Mouse (Mus musculus) liver, embryonic 14.5 days (tissue): Measurements from ENCODE around the gene Col8a2. TPM values are rescaled to one million over a fixed set of nuclear protein-coding genes. Genes with fewer than 3 reads are reported as not detected.
A peak's percentile ranks its signal among the peaks of the same experiment; 100 is the strongest.

Source experiments
- ATAC-seq: fragments of 200-750 bp; cut with Nextera tagmentation; 2 replicates; pipeline ENCODE4 v1.8.0; 2017; ENCODE audit warnings: moderate number of reproducible peaks, mild to moderate bottlenecking, moderate library complexity; ENCODE audit not compliant: insufficient read depth
- DNase-seq, 3 experiments: peaks; one replicate each; pipeline ENCODE4 v3.0.0-alpha.2; 2012 to 2013; ENCODE audit warnings: low read depth in 3 of 3, low spot score in 3 of 3
- H3K27ac ChIP-seq: fragments of 300-500 bp; sonication (generic); 2 replicates; pipeline ENCODE4 v1.5.1; 2014; ENCODE audit warnings: moderate library complexity, mild to moderate bottlenecking, control low read depth, inconsistent platforms
- H3K27me3 ChIP-seq: fragments of 300-500 bp; sonication (generic); 2 replicates; pipeline ENCODE4 v1.6.1; 2014; ENCODE audit warnings: mild to moderate bottlenecking, low read length, moderate library complexity; ENCODE audit not compliant: control insufficient read depth, insufficient read depth
- H3K36me3 ChIP-seq: fragments of 300-500 bp; sonication (generic); replicated peaks from 2 replicates; pipeline ENCODE4 v1.6.1; 2014; ENCODE audit warnings: low read depth; ENCODE audit not compliant: control insufficient read depth, insufficient read depth
- H3K4me1 ChIP-seq, 2 experiments: fragments of 200-500 bp in 1 of 2; fragments of 300-500 bp in 1 of 2; sonication (generic) in 1 of 2; replicated peaks; 2 replicates each; pipeline ENCODE4 v1.6.1; 2012 to 2014; ENCODE audit warnings: antibody characterized with exemption in 1 of 2, inconsistent platforms in 1 of 2, low read length in 1 of 2; ENCODE audit not compliant: control insufficient read depth in 2 of 2, insufficient read depth in 2 of 2
- H3K4me2 ChIP-seq: fragments of 300-500 bp; sonication (generic); 2 replicates; pipeline ENCODE4 v1.6.1; 2014; ENCODE audit warnings: low read depth, mild to moderate bottlenecking, control low read depth, moderate library complexity
- H3K4me3 ChIP-seq, 2 experiments: fragments of 200-500 bp in 1 of 2; fragments of 300-500 bp in 1 of 2; sonication (generic) in 1 of 2; 2 replicates each; pipeline ENCODE4 v1.5.1; 2012 to 2014; ENCODE audit warnings: low read depth in 2 of 2, low read length in 2 of 2, mild to moderate bottlenecking in 2 of 2, control low read depth in 1 of 2, inconsistent platforms in 1 of 2, moderate library complexity in 1 of 2; ENCODE audit not compliant: insufficient read depth in 1 of 2
- H3K9ac ChIP-seq: fragments of 300-500 bp; sonication (generic); replicated peaks from 2 replicates; pipeline ENCODE4 v1.6.1; 2014; ENCODE audit warnings: mild to moderate bottlenecking, control low read depth, moderate library complexity
- H3K9me3 ChIP-seq: fragments of 300-500 bp; sonication (generic); 2 replicates; pipeline ENCODE4 v1.6.1; 2016; ENCODE audit warnings: low read length, mixed read lengths; ENCODE audit not compliant: control insufficient read depth
- CTCF ChIP-seq: IDR thresholded peaks from 2 replicates; pipeline ENCODE4 v1.5.1; 2016; ENCODE audit warnings: antibody characterized with exemption, low read depth, control low read depth
- EP300 ChIP-seq: IDR thresholded peaks from 2 replicates; pipeline ENCODE4 v1.6.1; 2016; ENCODE audit warnings: antibody characterized with exemption, low read depth
- WGBS: fragments of 180-500 bp; shearing (Covaris S2); extraction: QIAGEN DNeasy Blood & Tissue Kit; methylation state at CpG from one replicate; pipeline ENCODE4 v1.1.7; 2014; ENCODE audit not compliant: insufficient replicate concordance; 5-methylcytosine and 5-hydroxymethylcytosine counted together
- polyA plus RNA-seq, 2 experiments: library from polyadenylated mRNA; depleted of rRNA in 1 of 2; stranded (reverse) in 1 of 2; unstranded in 1 of 2; fragments of >200 nt; fragmentation: Nextera tagmentation in 1 of 2; extraction: Ambion mirVana in 1 of 2; gene quantifications; 2 replicates each; pipeline versions ENCODE4 v1.2.1 to v1.2.3; 2012 to 2014

Gene Col8a2
- polyA plus RNA-seq, 2 experiments = 0.25 to 0.28 TPM

GRCm38 (mm10) chr4:126252411-126253237 is 34.0 kb upstream of the Col8a2 start:
- no peaks in the 10 kb centered on the region for H3K36me3 ChIP-seq
- peak overlapping the region; percentile 14; the same call in 1 of the 2 replicates for H3K4me2 ChIP-seq
- no peak overlapping the region for H3K27ac ChIP-seq
- no peak for DNase-seq
- TF ChIP-seq EP300 = no peak
- TF ChIP-seq CTCF = no peak
- WGBS = 75% methylated on average over 17 of the region's 17 CpGs
- H3K4me3 ChIP-seq = no peak overlapping the region
- H3K27me3 ChIP-seq = peaks cover 14% of the 10 kb centered on the region
- H3K9me3 ChIP-seq = no peaks in the 10 kb centered on the region
- peaks cover 6 to 11% of the 10 kb centered on the region in 2 experiments for H3K4me1 ChIP-seq
- ATAC-seq = no peak
- H3K9ac ChIP-seq = no peak overlapping the region

- DNase-seq (no peak), ATAC-seq (no peak)
- Histone ChIP-seq H3K9me3 (no peaks in the 10 kb centered on the region), H3K36me3 (no peaks in the 10 kb centered on the region), H3K4me3 (no peak overlapping the region), H3K27me3 (peaks cover 19% of the 10 kb centered on the region), H3K4me1 (peaks cover 6 to 12% of the 10 kb centered on the region in 2 experiments), H3K4me2 (peak overlapping the region; percentile 99), H3K9ac (no peak overlapping the region), H3K27ac (no peak overlapping the region)
- no peak for TF ChIP-seq CTCF
- 55% methylated on average over 14 of the region's 14 CpGs for WGBS
Measured at GRCm38 (mm10) chr4:126253637-126254272, 32.8 kb upstream of the Col8a2 start.

DNA sequence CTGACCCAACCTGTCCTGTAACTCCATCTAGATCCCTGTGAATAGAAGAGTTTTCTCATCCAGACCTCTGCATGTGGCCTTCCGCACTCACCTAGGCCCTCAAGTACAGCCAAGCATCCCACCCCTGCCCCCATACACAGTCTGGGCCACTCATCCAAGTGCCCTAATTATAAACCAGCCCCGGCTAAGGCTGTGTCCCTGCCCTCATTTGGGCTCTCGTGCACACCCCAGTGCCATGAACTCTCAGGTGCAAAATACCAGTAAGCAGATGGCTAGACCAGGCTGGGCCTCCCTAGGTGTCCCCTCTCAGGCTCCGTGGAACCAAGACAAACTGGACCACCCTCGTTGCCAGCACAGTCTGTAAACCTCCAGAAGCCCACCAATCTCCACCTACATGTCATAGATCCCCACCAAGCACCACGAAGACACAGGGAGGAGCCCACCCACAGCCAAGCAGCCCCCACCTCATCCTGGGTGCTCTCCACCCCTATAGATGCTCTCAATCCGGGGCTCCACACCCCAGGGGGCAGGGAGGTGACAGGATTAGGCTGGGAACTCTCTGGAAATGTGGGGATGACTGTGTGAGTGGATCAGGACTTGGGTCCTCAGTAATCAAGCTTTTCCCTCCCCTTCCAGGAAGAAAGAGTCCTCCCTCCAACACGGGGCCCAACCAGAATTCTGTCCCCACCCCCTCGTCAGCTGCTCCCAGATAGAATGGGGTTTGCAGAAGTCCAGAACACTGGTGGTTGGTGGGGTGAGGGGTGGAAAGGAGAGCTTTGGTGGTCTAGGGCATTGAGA is 32.1 kb upstream of the Col8a2 start:
- ATAC-seq (no peak), DNase-seq (no peak)
- Histone ChIP-seq H3K4me1 (peaks cover 6 to 18% of the 10 kb centered on the region in 2 experiments), H3K4me3 (peak overlapping the region; percentile 72 to 88), H3K27me3 (peaks cover 26% of the 10 kb centered on the region), H3K9me3 (no peaks in the 10 kb centered on the region), H3K36me3 (no peaks in the 10 kb centered on the region), H3K9ac (no peak overlapping the region), H3K4me2 (peak overlapping the region; percentile 99), H3K27ac (no peak overlapping the region)
- 43% methylated on average over 9 of the region's 9 CpGs for WGBS
- TF ChIP-seq EP300 = no peak
- TF ChIP-seq CTCF = no peak

DNA sequence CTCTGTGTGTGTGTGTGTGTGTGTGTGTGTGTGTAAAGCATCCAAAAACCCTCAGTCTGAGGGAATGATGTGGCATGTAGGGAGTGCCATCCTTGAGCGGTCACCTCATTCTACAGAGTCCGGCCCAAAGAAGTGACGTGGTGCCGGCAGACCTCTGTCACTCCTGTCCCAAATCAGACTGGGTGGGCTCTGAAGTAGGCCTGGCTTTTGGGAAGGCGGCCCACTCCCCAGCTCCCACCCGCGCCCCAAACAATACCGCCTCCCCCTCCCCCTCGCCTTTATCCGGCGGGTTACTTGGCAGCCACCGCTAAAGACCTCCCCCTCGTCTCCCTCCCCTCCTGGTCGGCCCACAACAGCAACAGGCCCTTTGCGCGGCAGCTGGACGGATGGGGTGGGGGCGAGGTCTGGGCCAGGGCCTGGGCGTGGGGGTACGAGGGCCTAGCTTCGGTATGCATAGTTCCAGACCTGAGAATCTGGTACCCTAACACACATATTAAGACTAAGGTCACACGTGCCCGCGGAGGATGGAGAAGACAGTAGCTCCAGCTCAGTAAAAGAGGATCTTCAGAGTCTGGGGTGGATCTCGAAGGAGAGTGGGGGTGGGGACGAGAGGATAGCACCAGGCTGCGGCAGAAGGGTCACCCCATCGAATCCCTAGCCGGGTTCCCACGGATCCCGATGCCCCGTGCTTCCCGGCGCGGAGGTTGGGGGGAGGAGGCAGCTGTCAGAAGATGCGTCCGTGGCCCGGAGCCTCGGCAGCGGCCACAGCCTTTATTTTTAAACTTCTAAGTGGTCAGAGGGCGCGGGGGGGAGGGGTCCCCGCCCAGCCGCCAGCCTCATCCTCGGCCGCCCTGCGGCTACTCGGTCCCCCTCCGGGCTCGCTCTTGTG is 31.2 kb upstream of the Col8a2 start:
- H3K4me1 ChIP-seq = peaks cover 12 to 27% of the 10 kb centered on the region in 2 experiments
- no peak for TF ChIP-seq CTCF
- no peak for TF ChIP-seq EP300
- no peak for ATAC-seq

More for the DNA sequence above, 31.2 kb upstream of the Col8a2 start:
- 3% methylated on average over 50 of the region's 50 CpGs for WGBS
- Histone ChIP-seq H3K4me2 (peak overlapping the region; percentile 99), H3K27ac (peak overlapping the region; percentile 15; the same call in 1 of the 2 replicates), H3K27me3 (peaks cover 32% of the 10 kb centered on the region), H3K4me3 (peak overlapping the region; percentile 72 to 88), H3K9me3 (no peaks in the 10 kb centered on the region), H3K9ac (peak overlapping the region; percentile 83), H3K36me3 (no peaks in the 10 kb centered on the region)
- no peak for DNase-seq
